Comparison of ENCODE assay signal across 9 mouse cellular contexts in genomic region chr13:3770170-3771024, GRCm38 (mm10). TPM values are rescaled to one million over a fixed set of nuclear protein-coding genes. Genes with fewer than 3 reads are reported as not detected.
DNase-seq lines count a peak whose midpoint lies in the region; ATAC-seq and TF ChIP-seq lines count a peak whose summit lies in the region.
"Had no signal": no experiment of that assay in that cellular context is flagged by ENCODE, and none has a peak within 500 bp of the region (broad histone marks: within the 10 kb centered on the region; RNA-seq: fewer than 3 reads in every experiment).

No protein-coding gene starts in this region.

- no peaks in the 10 kb centered on the region for H3K36me3 ChIP-seq in midbrain, embryonic 13.5 days
- H3K36me3 ChIP-seq in midbrain, embryonic 11.5 days (ENCODE audit: control insufficient read depth, insufficient read depth, low read length) = no peaks in the 10 kb centered on the region
- H3K36me3 ChIP-seq in intestine, embryonic 16.5 days (ENCODE audit: control insufficient read depth, insufficient read depth, low read length) = no peaks in the 10 kb centered on the region
- no peaks in the 10 kb centered on the region for H3K36me3 ChIP-seq in lung, embryonic 15.5 days

- H3K27me3 ChIP-seq in cerebellum, adult 2 months (ENCODE audit: control insufficient read depth, insufficient read depth, low read length) = no peaks in the 10 kb centered on the region
- no peaks in the 10 kb centered on the region for H3K27me3 ChIP-seq in midbrain, embryonic 13.5 days
- H3K27me3 ChIP-seq in midbrain, embryonic 11.5 days (ENCODE audit: control insufficient read depth, insufficient read depth, low read length) = no peaks in the 10 kb centered on the region
- H3K27me3 ChIP-seq in intestine, embryonic 16.5 days (replicated peaks; ENCODE audit: control insufficient read depth, insufficient read depth, low read length) = no peaks in the 10 kb centered on the region
- no peaks in the 10 kb centered on the region for H3K27me3 ChIP-seq in lung, embryonic 15.5 days

- no peaks in the 10 kb centered on the region for H3K9me3 ChIP-seq in midbrain, embryonic 13.5 days
- no peaks in the 10 kb centered on the region for H3K9me3 ChIP-seq in midbrain, embryonic 11.5 days (ENCODE audit: control insufficient read depth, low read length)
- no peaks in the 10 kb centered on the region for H3K9me3 ChIP-seq in intestine, embryonic 16.5 days (ENCODE audit: control insufficient read depth, low read length)
- no peaks in the 10 kb centered on the region for H3K9me3 ChIP-seq in lung, embryonic 15.5 days

- peaks cover 4% of the 10 kb centered on the region for H3K4me1 ChIP-seq in cerebellum, adult 2 months (ENCODE audit: control insufficient read depth, insufficient read depth, low read length)
- no peaks in the 10 kb centered on the region for H3K4me1 ChIP-seq in midbrain, embryonic 13.5 days (replicated peaks)
- no peaks in the 10 kb centered on the region for H3K4me1 ChIP-seq in midbrain, embryonic 11.5 days (ENCODE audit: control insufficient read depth, insufficient read depth, low read length)
- peaks cover 19% of the 10 kb centered on the region for H3K4me1 ChIP-seq in intestine, embryonic 16.5 days (ENCODE audit: control insufficient read depth, insufficient read depth, low read length)
- H3K4me1 ChIP-seq in lung, embryonic 15.5 days = peaks cover 32% of the 10 kb centered on the region

- no peak overlapping the region for H3K4me3 ChIP-seq in cerebellum, adult 2 months (replicated peaks; ENCODE audit: insufficient read depth, low read depth, low read length)
- no peak overlapping the region for H3K4me3 ChIP-seq in midbrain, embryonic 13.5 days (replicated peaks)
- H3K4me3 ChIP-seq in midbrain, embryonic 11.5 days (ENCODE audit: low read depth, low read length) = no peak overlapping the region
- H3K4me3 ChIP-seq in intestine, embryonic 16.5 days (ENCODE audit: low read length) = no peak overlapping the region
- no peak overlapping the region for H3K4me3 ChIP-seq in lung, embryonic 15.5 days

- DNase-seq in cerebellum, postnatal 14 days = peak; percentile 43 to 57
- no peak for DNase-seq in cerebellum, adult 2 months
- DNase-seq in midbrain, embryonic 11.5 days (ENCODE audit: low spot score, missing footprints) = no peak
- no peak for DNase-seq in cerebellum, adult 9-11 months

- ATAC-seq in midbrain, embryonic 13.5 days = peak; percentile 77
- no peak for ATAC-seq in midbrain, embryonic 11.5 days (ENCODE audit: low FRiP score)
- peak; percentile 51 for ATAC-seq in intestine, embryonic 16.5 days
- ATAC-seq in lung, embryonic 15.5 days (ENCODE audit: borderline replicate concordance, extremely low read depth, low FRiP score, low TSS enrichment) = peak; percentile 82
- ATAC-seq in CD4-positive, CD25-positive, alpha-beta regulatory T cell, adult 4 months = no peak

- TF ChIP-seq POLR2A in cerebellum, adult 2 months (IDR thresholded peaks at IDR 0.05; ENCODE audit: borderline replicate concordance, insufficient read depth, low read length) = no peak

- TF ChIP-seq CTCF in cerebellum, adult 2 months (IDR thresholded peaks at IDR 0.05; ENCODE audit: borderline replicate concordance, insufficient read depth, low read depth, low read length) = no peak

- no peak overlapping the region for H3K4me2 ChIP-seq in midbrain, embryonic 13.5 days (replicated peaks)
- no peak overlapping the region for H3K4me2 ChIP-seq in midbrain, embryonic 11.5 days
- no peak overlapping the region for H3K4me2 ChIP-seq in intestine, embryonic 16.5 days (ENCODE audit: low read depth, low read length)
- H3K4me2 ChIP-seq in lung, embryonic 15.5 days = no peak overlapping the region

- 37% methylated on average over 11 of the region's 11 CpGs for WGBS in cerebellum, adult 2 months
- WGBS in midbrain, embryonic 13.5 days = 86% methylated on average over 11 of the region's 11 CpGs
- WGBS in midbrain, embryonic 11.5 days = 90% methylated on average over 11 of the region's 11 CpGs
- WGBS in intestine, embryonic 16.5 days = 45% methylated on average over 11 of the region's 11 CpGs
- 38% methylated on average over 11 of the region's 11 CpGs for WGBS in lung, embryonic 15.5 days

- no peak overlapping the region for H3K27ac ChIP-seq in cerebellum, adult 2 months (ENCODE audit: insufficient read depth, low read length)
- no peak overlapping the region for H3K27ac ChIP-seq in midbrain, embryonic 13.5 days
- H3K27ac ChIP-seq in midbrain, embryonic 11.5 days (ENCODE audit: low read depth, low read length) = no peak overlapping the region
- peak overlapping the region; percentile 25 for H3K27ac ChIP-seq in intestine, embryonic 16.5 days (ENCODE audit: low read length)
- H3K27ac ChIP-seq in lung, embryonic 15.5 days = peak overlapping the region; percentile 71

- no peak overlapping the region for H3K9ac ChIP-seq in midbrain, embryonic 13.5 days (replicated peaks)
- no peak overlapping the region for H3K9ac ChIP-seq in midbrain, embryonic 11.5 days (ENCODE audit: low read length)
- no peak overlapping the region for H3K9ac ChIP-seq in intestine, embryonic 16.5 days (ENCODE audit: low read depth, low read length)
- H3K9ac ChIP-seq in lung, embryonic 15.5 days = no peak overlapping the region

RNA-seq across cellular contexts. Expression of gene Calml3, which starts 33.7 kb away (rescaled TPM):
- not detected in 2 replicates for polyA plus RNA-seq in cerebellum, adult 2 months (2012; rRNA removed)
- not detected in 2 replicates for polyA plus RNA-seq in midbrain, embryonic 13.5 days (2015; fragmentation: Nextera tagmentation; extraction: Ambion mirVana)
- polyA plus RNA-seq in midbrain, embryonic 11.5 days (2014; fragmentation: Nextera tagmentation; extraction: Ambion mirVana) = not detected in 2 replicates
- not detected in 2 replicates for polyA plus RNA-seq in intestine, embryonic 16.5 days (2015; fragmentation: Nextera tagmentation; extraction: Ambion mirVana)
- 0.10 TPM in 1 of 2 replicates, not detected in the other for polyA plus RNA-seq in lung, embryonic 15.5 days (2015; fragmentation: Nextera tagmentation; extraction: Ambion mirVana)
- polyA plus RNA-seq in CD4-positive, CD25-positive, alpha-beta regulatory T cell, adult 4 months (2017; shearing (Covaris generic)) = not detected
- polyA plus RNA-seq: large intestine, adult 2 months had no signal

Comparison
In these comparisons a context has a peak if more than half of its experiments do, and no peak if none do; other contexts are left out.
1. DNase-seq: peak in cerebellum, postnatal 14 days (2 of 2); none in cerebellum, adult 2 months (0 of 2), midbrain, embryonic 11.5 days (single experiment) and cerebellum, adult 9-11 months (single experiment).
2. ATAC-seq: peak in midbrain, embryonic 13.5 days (single experiment), intestine, embryonic 16.5 days (single experiment) and lung, embryonic 15.5 days (single experiment); none in midbrain, embryonic 11.5 days (single experiment) and CD4-positive, CD25-positive, alpha-beta regulatory T cell, adult 4 months (single experiment).
3. H3K27ac ChIP-seq: peak in intestine, embryonic 16.5 days (single experiment) and lung, embryonic 15.5 days (single experiment); none in cerebellum, adult 2 months (single experiment), midbrain, embryonic 13.5 days (single experiment) and midbrain, embryonic 11.5 days (single experiment).